Comparison of ENCODE assay signal across 27 mouse cellular contexts in the genomic region with DNA sequence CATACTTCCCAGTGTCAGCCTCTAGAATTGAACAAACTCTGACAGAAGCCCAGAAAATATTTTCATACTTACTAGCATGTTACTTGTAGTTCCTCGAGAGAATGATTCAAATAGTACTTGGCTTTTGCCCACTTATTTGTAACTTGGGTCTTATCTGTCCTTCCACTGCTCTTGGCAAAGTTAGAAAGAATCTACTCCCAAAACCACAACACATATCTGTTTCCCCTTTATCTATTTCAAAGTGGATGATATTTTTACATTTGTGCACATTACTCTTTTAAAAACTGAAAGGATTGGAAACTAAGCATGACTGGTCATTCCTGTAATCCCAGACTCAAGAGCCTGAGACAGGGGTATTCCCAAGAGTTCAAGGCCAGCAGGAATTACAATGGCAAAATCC. TPM values are rescaled to one million over a fixed set of nuclear protein-coding genes. Genes with fewer than 3 reads are reported as not detected.
"Had no signal": no experiment of that assay in that cellular context is flagged by ENCODE, and none has a peak within 500 bp of the region (broad histone marks: within the 10 kb centered on the region; RNA-seq: fewer than 3 reads in every experiment).

No protein-coding gene starts in this region.

- H3K9me3 ChIP-seq: heart, embryonic 15.5 days; hindbrain, embryonic 13.5 days; hindbrain, embryonic 15.5 days; kidney, embryonic 15.5 days; limb, embryonic 10.5 days; liver, embryonic 12.5 days had no signal

- DNase-seq: gastrocnemius, postnatal 14 days; gastrocnemius, postnatal 36 days; heart, adult 11 months; heart, adult 2 months; heart, postnatal 14 days; heart, postnatal 36 days; kidney, adult 11 months; kidney, adult 2 months; kidney, adult 9 months; kidney, postnatal 14 days; kidney, postnatal 36 days; liver had no signal

- H3K4me1 ChIP-seq: heart, embryonic 13.5 days; heart, embryonic 15.5 days; hindbrain, embryonic 13.5 days; hindbrain, embryonic 15.5 days; kidney, embryonic 15.5 days; limb, embryonic 10.5 days; limb, embryonic 12.5 days had no signal

- H3K4me2 ChIP-seq: heart, embryonic 11.5 days; heart, embryonic 13.5 days; heart, embryonic 15.5 days; hindbrain, embryonic 13.5 days; hindbrain, embryonic 15.5 days; kidney, embryonic 15.5 days; limb, embryonic 12.5 days; liver, embryonic 12.5 days had no signal

- H3K27ac ChIP-seq: heart, adult 2 months; heart, embryonic 13.5 days; heart, embryonic 15.5 days; hindbrain, embryonic 13.5 days; hindbrain, embryonic 15.5 days; hindbrain, postnatal 0 days; kidney, embryonic 15.5 days; kidney, postnatal 0 days; left cerebral cortex, adult 2 months; limb, embryonic 10.5 days; limb, embryonic 12.5 days; liver, embryonic 12.5 days; liver, embryonic 14.5 days had no signal

- H3K36me3 ChIP-seq: heart, embryonic 13.5 days; heart, embryonic 15.5 days; hindbrain, embryonic 13.5 days; hindbrain, embryonic 15.5 days; kidney, embryonic 15.5 days; limb, embryonic 10.5 days; limb, embryonic 12.5 days; liver, embryonic 12.5 days had no signal

- H3K9ac ChIP-seq: heart, embryonic 13.5 days; heart, embryonic 15.5 days; hindbrain, embryonic 13.5 days; hindbrain, embryonic 15.5 days; kidney, embryonic 15.5 days; limb, embryonic 12.5 days; liver, embryonic 12.5 days; liver, embryonic 14.5 days had no signal

- H3K27me3 ChIP-seq: heart, embryonic 13.5 days; heart, embryonic 15.5 days; hindbrain, embryonic 13.5 days; hindbrain, embryonic 15.5 days; kidney, embryonic 15.5 days; limb, embryonic 12.5 days; liver, embryonic 12.5 days had no signal

- ATAC-seq: hindbrain, postnatal 0 days; intestine, embryonic 16.5 days; liver, embryonic 12.5 days had no signal

- H3K4me3 ChIP-seq: heart, adult 2 months; heart, embryonic 13.5 days; heart, embryonic 15.5 days; hindbrain, embryonic 13.5 days; hindbrain, embryonic 15.5 days; kidney, embryonic 15.5 days; left cerebral cortex, adult 2 months; limb, embryonic 10.5 days; limb, embryonic 12.5 days; liver, embryonic 12.5 days had no signal

RNA-seq across cellular contexts. Expression of a gene that starts 6.4 kb away (rescaled TPM):
- total RNA-seq: hematopoietic stem cell, adult 5-6 weeks had no signal
